In genomic region chr10:87058251-87058925, GRCm38 (mm10) we compare ENCODE assay signal across 8 mouse cellular contexts. TPM values are rescaled to one million over a fixed set of nuclear protein-coding genes. Genes with fewer than 3 reads are reported as not detected.
A peak's percentile ranks its signal among the peaks of the same experiment; 100 is the strongest.
DNase-seq lines count a peak whose midpoint lies in the region; ATAC-seq lines count a peak whose summit lies in the region.

No protein-coding gene starts in this region.

- peak; percentile 25 for DNase-seq in ovary, postnatal 36 days (ENCODE audit: low spot score)
- no peak for DNase-seq in ovary, postnatal 10 days (ENCODE audit: low spot score)
- peak; percentile 72 to 83 for DNase-seq in cerebellum, postnatal 25 days
- peak; percentile 70 to 78 for DNase-seq in frontal cortex, postnatal 36 days (ENCODE audit: low spot score in 2 of 2)
- peak; percentile 39 to 78 for DNase-seq in left cerebral cortex, adult 8-10 months (ENCODE audit: low spot score in 2 of 2)
- DNase-seq in midbrain, embryonic 11.5 days (ENCODE audit: low spot score, missing footprints) = peak; percentile 99
- peak; percentile 42 for DNase-seq in telencephalon, adult 2 months (ENCODE audit: low read depth, low spot score)

- peak; percentile 97 for ATAC-seq in midbrain, embryonic 11.5 days (ENCODE audit: low FRiP score)
- no peak for ATAC-seq in inflammation-experienced regulatory T-cells, adult 6 months

- H3K4me3 ChIP-seq in midbrain, embryonic 11.5 days (ENCODE audit: low read depth, low read length) = peak overlapping the region; percentile 29

- H3K9ac ChIP-seq in midbrain, embryonic 11.5 days (ENCODE audit: low read length) = peak overlapping the region; percentile 56

- WGBS in midbrain, embryonic 11.5 days = under 1% methylated on average over 24 of the region's 34 CpGs

- H3K9me3 ChIP-seq in midbrain, embryonic 11.5 days (ENCODE audit: control insufficient read depth, low read length) = no peaks in the 10 kb centered on the region

- H3K36me3 ChIP-seq in midbrain, embryonic 11.5 days (ENCODE audit: control insufficient read depth, insufficient read depth, low read length) = no peaks in the 10 kb centered on the region

- no peaks in the 10 kb centered on the region for H3K27me3 ChIP-seq in midbrain, embryonic 11.5 days (ENCODE audit: control insufficient read depth, insufficient read depth, low read length)

- peaks cover 22% of the 10 kb centered on the region for H3K4me1 ChIP-seq in midbrain, embryonic 11.5 days (ENCODE audit: control insufficient read depth, insufficient read depth, low read length)

- H3K4me2 ChIP-seq in midbrain, embryonic 11.5 days = peak overlapping the region; percentile 46

- H3K27ac ChIP-seq in midbrain, embryonic 11.5 days (ENCODE audit: low read depth, low read length) = peak overlapping the region; percentile 89

RNA-seq across cellular contexts. Expression of gene 1700113H08Rik, which starts 0.5 kb away (rescaled TPM):
- not detected for total RNA-seq in left cerebral cortex, adult 8-10 months (2022)
- 0.29 TPM in 1 of 2 replicates, not detected in the other for polyA plus RNA-seq in midbrain, embryonic 11.5 days (2014; fragmentation: Nextera tagmentation; extraction: Ambion mirVana)
- polyA plus RNA-seq in inflammation-experienced regulatory T-cells, adult 6 months (2017; shearing (Covaris generic)) = not detected

RNA-seq across cellular contexts. Expression of gene Stab2, which starts 50.6 kb away (rescaled TPM):
- total RNA-seq in left cerebral cortex, adult 8-10 months (2022) = under 1 TPM; 0.38 to 0.59 (median 0.47) TPM
- polyA plus RNA-seq in midbrain, embryonic 11.5 days (2014; fragmentation: Nextera tagmentation; extraction: Ambion mirVana) = 0.25 and 0.26 TPM in 2 replicates
- under 1 TPM in 1 of 3 experiments, not detected in 2; 0.13 TPM for polyA plus RNA-seq in inflammation-experienced regulatory T-cells, adult 6 months (2017; shearing (Covaris generic))
